Mouse (Mus musculus): ENCODE measurements around the gene Kcnab1.

DNA sequence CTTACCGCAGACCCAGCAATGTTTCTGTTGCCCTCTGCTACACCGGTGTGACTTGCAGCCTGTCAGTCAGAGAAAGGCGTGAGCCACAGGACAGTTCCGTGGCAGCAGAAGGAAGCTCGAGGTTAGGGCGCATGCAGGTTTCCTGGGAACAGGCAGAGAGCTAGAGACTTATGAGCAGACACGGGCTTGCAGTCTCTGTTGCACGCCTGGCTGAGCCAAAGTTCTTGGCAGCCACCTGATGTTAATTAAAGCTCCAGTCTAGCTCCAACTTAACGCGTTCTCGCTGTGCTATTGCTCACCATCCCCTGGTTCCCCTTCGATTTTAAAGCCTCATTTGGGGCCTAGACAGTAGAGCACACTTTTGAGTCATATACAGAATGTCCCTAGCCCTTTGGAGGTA lies 65.4 kb downstream of the Kcnab1 start:
- TF ChIP-seq CTCF (IDR thresholded peaks at IDR 0.05; ENCODE audit: low read depth, low read length) = no peak
- TF ChIP-seq EP300 (IDR thresholded peaks at IDR 0.05; ENCODE audit: insufficient read depth, low read depth, low read length) = no peak
